Mouse (Mus musculus) CH12.LX (cell line): ENCODE measurements around the gene Abat.

ENCODE experiments used
- CTCF ChIP-seq, 2 experiments: IDR thresholded peaks in 1 of 2; conservative IDR thresholded peaks in 1 of 2; 2 replicates each; pipeline ENCODE4 v1.5.1; 2011 to 2012; ENCODE audit warnings: low read depth in 2 of 2, low read length in 2 of 2, improper control_type of control experiment in 1 of 2, inconsistent platforms in 1 of 2, mild to moderate bottlenecking in 1 of 2, moderate library complexity in 1 of 2
- MAFK ChIP-seq: IDR thresholded peaks from 2 replicates; pipeline ENCODE4 v1.6.1; 2011; ENCODE audit warnings: low read length, improper control_type of control experiment; ENCODE audit not compliant: insufficient replicate concordance
- MAX ChIP-seq: IDR thresholded peaks from 2 replicates; pipeline ENCODE4 v1.6.1; 2011; ENCODE audit warnings: low read length, improper control_type of control experiment
- MEF2A ChIP-seq: IDR thresholded peaks from 2 replicates; pipeline ENCODE4 v1.6.1; 2014; ENCODE audit warnings: low read depth, mild to moderate bottlenecking, inconsistent platforms, low read length, improper control_type of control experiment, borderline replicate concordance
- ZNF384 ChIP-seq: IDR thresholded peaks from 2 replicates; pipeline ENCODE4 v1.6.1; 2012; ENCODE audit warnings: low read depth, low read length, improper control_type of control experiment, inconsistent platforms

DNA sequence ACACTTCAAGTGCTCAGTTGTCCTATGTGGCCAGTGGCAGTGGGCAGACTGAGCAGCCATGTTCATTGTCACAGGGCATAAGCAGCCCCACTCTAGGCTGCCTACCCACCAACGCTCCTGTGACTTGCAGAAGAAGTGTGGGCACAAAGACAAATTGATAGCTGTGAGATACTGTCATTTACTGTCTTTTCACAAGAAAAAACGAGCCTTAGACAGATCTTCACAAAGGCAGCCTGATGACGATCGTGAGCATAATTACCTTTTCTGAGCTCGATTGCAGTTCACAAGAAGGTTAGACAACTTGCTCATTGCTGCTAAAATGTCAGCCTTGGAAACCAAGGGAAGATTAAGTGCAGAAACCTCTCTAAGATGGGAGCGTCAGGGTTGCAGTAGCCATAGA, 141.9 kb downstream of the Abat start:
- no peak for TF ChIP-seq ZNF384
- TF ChIP-seq MAX, result no peak
- no peak for TF ChIP-seq MAFK
- no peak for TF ChIP-seq CTCF (conservative IDR thresholded peaks at IDR 0.05 in 1 of 2, IDR thresholded peaks at IDR 0.05 in 1 of 2; ENCODE audit: low read depth in 2 of 2, low read length in 2 of 2)
- no peak for TF ChIP-seq MEF2A
